Mouse (Mus musculus): Measurements from ENCODE around the gene Sptan1.
A peak's percentile ranks its signal among the peaks of the same experiment; 100 is the strongest.

The Sptan1 gene

GRCm38 (mm10) chr2:29965250-29965843, at the start of gene Sptan1:
Gene Sptan1 (plus strand): TSS chr2:29965560.
- DNase-seq (ENCODE audit: low spot score): peak; percentile 94

- DNase-seq (ENCODE audit: low spot score): no peak
Measured at GRCm38 (mm10) chr2:29917621-29918020, 47.7 kb upstream of the Sptan1 start.

GRCm38 (mm10) chr2:29922011-29922410, 43.3 kb upstream of the Sptan1 start:
- no peak for DNase-seq (ENCODE audit: low spot score)

- DNase-seq (ENCODE audit: low spot score): no peak
Measured at GRCm38 (mm10) chr2:29926542-29926941, 38.8 kb upstream of the Sptan1 start.

- DNase-seq (ENCODE audit: low spot score): no peak
Measured at GRCm38 (mm10) chr2:29930506-29930905, 34.9 kb upstream of the Sptan1 start.

- DNase-seq (ENCODE audit: low spot score): no peak
Measured at GRCm38 (mm10) chr2:29931194-29931593, 34.2 kb upstream of the Sptan1 start.

- DNase-seq (ENCODE audit: low spot score): peak; percentile 98
Measured at GRCm38 (mm10) chr2:29934906-29935599, 30.3 kb upstream of the Sptan1 start, which contains the start of gene Gle1. Gene Gle1 (plus strand): TSS chr2:29935426.

GRCm38 (mm10) chr2:29940073-29940472, 25.3 kb upstream of the Sptan1 start:
- DNase-seq (ENCODE audit: low spot score): no peak

GRCm38 (mm10) chr2:29940826-29941225, 24.5 kb upstream of the Sptan1 start:
- no peak for DNase-seq (ENCODE audit: low spot score)

GRCm38 (mm10) chr2:29944723-29945122, 20.6 kb upstream of the Sptan1 start:
- DNase-seq (ENCODE audit: low spot score): peak; percentile 64

GRCm38 (mm10) chr2:29948896-29949295, 16.5 kb upstream of the Sptan1 start:
- no peak for DNase-seq (ENCODE audit: low spot score)

GRCm38 (mm10) chr2:29961246-29961645, 4.1 kb upstream of the Sptan1 start:
- no peak for DNase-seq (ENCODE audit: low spot score)

GRCm38 (mm10) chr2:29964354-29965249, 758 bp upstream of the Sptan1 start:
- no peak for DNase-seq (ENCODE audit: low spot score)

- peak; percentile 40 for DNase-seq (ENCODE audit: low spot score)
Measured at GRCm38 (mm10) chr2:29965906-29966305, 546 bp downstream of the Sptan1 start.

- no peak for DNase-seq (ENCODE audit: low spot score)
Measured at GRCm38 (mm10) chr2:29966826-29967225, 1.5 kb downstream of the Sptan1 start.

GRCm38 (mm10) chr2:29967768-29968167, 2.4 kb downstream of the Sptan1 start:
- DNase-seq (ENCODE audit: low spot score): peak; percentile 31

- no peak for DNase-seq (ENCODE audit: low spot score)
Measured at GRCm38 (mm10) chr2:29968638-29969037, 3.3 kb downstream of the Sptan1 start.

GRCm38 (mm10) chr2:29971838-29972635, 6.7 kb downstream of the Sptan1 start:
- no peak for DNase-seq (ENCODE audit: low spot score)

GRCm38 (mm10) chr2:29973525-29973924, 8.2 kb downstream of the Sptan1 start:
- DNase-seq (ENCODE audit: low spot score): no peak

- DNase-seq (ENCODE audit: low spot score): peak; percentile 65
Measured at GRCm38 (mm10) chr2:29977307-29977706, 11.9 kb downstream of the Sptan1 start.

GRCm38 (mm10) chr2:29980661-29981060, 15.3 kb downstream of the Sptan1 start:
- DNase-seq (ENCODE audit: low spot score): no peak

GRCm38 (mm10) chr2:29991962-29992361, 26.6 kb downstream of the Sptan1 start:
- no peak for DNase-seq (ENCODE audit: low spot score)

Measured in embryo, embryonic 10 days (tissue).